Mouse (Mus musculus) neural tube, embryonic 14.5 days (tissue): ENCODE measurements around the gene Sctr. TPM values are rescaled to one million over a fixed set of nuclear protein-coding genes. Genes with fewer than 3 reads are reported as not detected.
A peak's percentile ranks its signal among the peaks of the same experiment; 100 is the strongest.

ENCODE experiments used
- ATAC-seq: fragments of 200-750 bp; cut with Nextera tagmentation; 2 replicates; pipeline ENCODE4 v1.8.0; 2017; ENCODE audit warnings: low read depth, mild to moderate bottlenecking, moderate TSS enrichment, moderate library complexity
- H3K27ac ChIP-seq: fragments of 300-500 bp; sonication (generic); 2 replicates; pipeline ENCODE4 v1.5.1; 2014; ENCODE audit warnings: low read depth, mild to moderate bottlenecking, control low read depth, low read length, moderate library complexity, mixed read lengths
- H3K27me3 ChIP-seq: fragments of 300-500 bp; sonication (generic); 2 replicates; pipeline ENCODE4 v1.6.1; 2014; ENCODE audit warnings: low read length; ENCODE audit not compliant: control insufficient read depth, insufficient read depth
- H3K36me3 ChIP-seq: fragments of 300-500 bp; sonication (generic); 2 replicates; pipeline ENCODE4 v1.6.1; 2014; ENCODE audit warnings: low read length, mixed read lengths; ENCODE audit not compliant: control insufficient read depth, insufficient read depth
- H3K4me1 ChIP-seq: fragments of 300-500 bp; sonication (generic); 2 replicates; pipeline ENCODE4 v1.6.1; 2014; ENCODE audit warnings: low read length; ENCODE audit not compliant: control insufficient read depth, insufficient read depth
- H3K4me2 ChIP-seq: fragments of 300-500 bp; sonication (generic); 2 replicates; pipeline ENCODE4 v1.6.1; 2014; ENCODE audit warnings: mild to moderate bottlenecking, low read depth, low read length, control low read depth
- H3K4me3 ChIP-seq: fragments of 300-500 bp; sonication (generic); 2 replicates; pipeline ENCODE4 v1.5.1; 2014; ENCODE audit warnings: low read depth, low read length, control low read depth, mixed read lengths
- H3K9ac ChIP-seq: fragments of 300-500 bp; sonication (generic); replicated peaks from 2 replicates; pipeline ENCODE4 v1.6.1; 2014; ENCODE audit warnings: low read depth, mild to moderate bottlenecking, control low read depth, low read length, mixed read lengths
- H3K9me3 ChIP-seq: fragments of 300-500 bp; sonication (generic); 2 replicates; pipeline ENCODE4 v1.6.1; 2016; ENCODE audit warnings: low read length; ENCODE audit not compliant: control insufficient read depth
- WGBS: fragments of 180-500 bp; shearing (Covaris S2); extraction: QIAGEN DNeasy Blood & Tissue Kit; methylation state at CpG from one replicate; pipeline ENCODE4 v1.1.7; 2014; 5-methylcytosine and 5-hydroxymethylcytosine counted together
- polyA plus RNA-seq: library from polyadenylated mRNA; unstranded; fragments of >200 nt; fragmentation: Nextera tagmentation; extraction: Ambion mirVana; gene quantifications from 2 replicates; pipeline ENCODE4 v1.2.1, GENCODE M21; 2014

Gene Sctr
- polyA plus RNA-seq, 1 experiment from 2014 or later, result 0.66 TPM

DNA sequence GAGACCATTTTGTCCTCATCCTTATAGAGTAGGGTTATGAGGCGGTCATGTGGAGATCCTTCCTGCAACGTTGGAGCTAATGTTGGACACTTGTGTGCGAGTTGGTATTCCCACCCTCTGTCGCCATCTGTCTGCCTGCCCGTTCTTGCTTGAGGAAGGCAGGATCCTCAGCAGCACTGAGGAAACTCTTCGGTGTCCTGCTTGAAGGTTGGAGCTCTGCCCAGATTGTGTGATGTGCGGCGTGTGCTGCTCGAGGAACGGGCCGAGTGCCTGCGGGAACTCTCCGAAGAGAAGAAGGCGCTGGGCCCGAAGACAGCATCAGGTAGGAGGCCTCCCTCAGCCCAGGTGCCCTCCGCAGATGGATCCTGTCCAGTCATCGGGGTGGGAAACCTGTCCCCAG lies 15.3 kb downstream of the Sctr start:
- Histone ChIP-seq H3K27ac (no peak overlapping the region), H3K4me2 (no peak overlapping the region), H3K27me3 (no peaks in the 10 kb centered on the region), H3K4me3 (no peak overlapping the region), H3K4me1 (no peaks in the 10 kb centered on the region), H3K9ac (no peak overlapping the region), H3K36me3 (no peaks in the 10 kb centered on the region), H3K9me3 (no peaks in the 10 kb centered on the region)
- no peak for ATAC-seq
- 95% methylated on average over 17 of the region's 17 CpGs for WGBS

DNA sequence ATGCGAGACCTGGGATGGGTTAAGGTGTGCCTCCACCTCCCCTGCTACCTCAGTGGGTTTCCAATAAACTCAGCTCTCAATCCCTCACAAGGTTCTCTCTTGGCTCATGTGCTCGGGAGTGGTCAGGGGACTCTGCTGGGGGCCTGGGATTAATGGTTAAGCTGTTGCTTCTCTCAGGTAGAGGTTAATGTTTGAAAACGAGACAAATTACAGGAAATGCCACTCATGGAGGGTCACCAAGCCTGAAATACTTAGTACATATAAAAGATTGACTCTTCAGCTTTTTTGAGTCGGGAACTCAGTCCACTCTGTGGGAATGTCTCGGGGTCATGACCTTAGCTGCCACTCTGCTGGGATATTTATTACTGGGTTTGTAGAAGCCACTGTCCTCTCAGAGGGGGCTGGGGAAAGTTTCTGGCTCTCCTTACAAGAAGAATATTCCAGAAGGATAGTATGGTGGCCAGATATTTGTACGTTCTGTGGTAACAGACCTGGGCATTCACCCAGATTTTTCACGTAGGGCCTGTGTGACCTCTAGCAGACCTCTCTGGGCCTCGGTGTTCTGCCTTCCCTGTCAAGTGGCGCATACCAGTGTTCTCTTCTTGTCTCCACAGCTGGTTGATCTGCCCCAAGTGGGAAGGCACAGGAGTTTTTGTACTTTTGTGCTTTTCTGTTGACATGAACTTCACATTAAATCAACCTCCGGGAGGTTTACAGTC lies 17.8 kb downstream of the Sctr start:
- H3K9ac ChIP-seq, result no peak overlapping the region
- H3K27ac ChIP-seq, result no peak overlapping the region
- 60% methylated on average over 10 of the region's 10 CpGs for WGBS
- H3K27me3 ChIP-seq, result no peaks in the 10 kb centered on the region
- no peak overlapping the region for H3K4me2 ChIP-seq
- no peaks in the 10 kb centered on the region for H3K36me3 ChIP-seq
- no peak for ATAC-seq
- H3K4me1 ChIP-seq, result no peaks in the 10 kb centered on the region
- no peak overlapping the region for H3K4me3 ChIP-seq
- H3K9me3 ChIP-seq, result no peaks in the 10 kb centered on the region

DNA sequence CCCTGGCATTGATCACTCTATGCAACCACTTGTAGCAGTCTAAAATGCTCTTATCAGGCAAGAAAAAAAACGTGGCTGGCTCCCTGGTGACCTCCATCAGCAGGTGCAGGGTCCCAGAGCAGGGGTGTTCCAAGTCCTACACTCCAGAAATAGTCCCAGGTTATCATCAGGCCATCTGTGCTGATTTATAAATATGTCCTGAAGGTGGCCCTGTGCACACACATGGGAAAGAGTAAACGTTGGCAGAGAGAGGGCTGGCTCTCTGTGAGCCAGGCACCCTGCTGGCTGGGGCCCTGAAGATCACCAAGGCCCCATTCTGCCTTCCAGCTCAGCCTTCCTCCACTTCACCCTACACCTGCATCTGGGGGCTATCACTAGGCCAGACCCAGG lies 18.4 kb downstream of the Sctr start:
- Histone ChIP-seq H3K4me2 (no peak overlapping the region), H3K9me3 (no peaks in the 10 kb centered on the region), H3K9ac (no peak overlapping the region), H3K27ac (no peak overlapping the region), H3K4me3 (no peak overlapping the region), H3K27me3 (no peaks in the 10 kb centered on the region), H3K4me1 (no peaks in the 10 kb centered on the region), H3K36me3 (no peaks in the 10 kb centered on the region)
- WGBS, result 35% methylated on average over 2 of the region's 2 CpGs
- no peak for ATAC-seq

DNA sequence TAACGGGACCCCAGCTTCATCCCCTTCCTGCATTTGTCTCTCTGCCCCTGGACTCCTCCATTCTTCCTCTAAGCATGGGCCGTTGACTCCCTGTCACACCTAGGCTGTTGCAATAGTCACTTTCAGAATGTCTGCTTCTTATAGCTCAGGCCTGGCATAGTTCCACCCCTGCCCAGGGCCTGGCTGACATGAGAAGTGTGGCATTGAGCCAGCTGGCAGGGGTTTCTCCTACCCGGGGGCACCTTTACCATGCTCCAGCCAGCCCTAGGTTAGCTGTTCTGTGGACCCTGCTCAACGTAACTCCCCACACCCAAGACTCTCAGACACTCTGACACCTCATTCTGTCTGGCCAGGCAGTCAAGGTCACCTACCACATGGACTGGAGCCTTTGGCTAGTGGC lies 21.0 kb downstream of the Sctr start:
- ATAC-seq, result peak; percentile 33; the same call in 1 of the 2 replicates
- no peak overlapping the region for H3K4me2 ChIP-seq
- WGBS, result 70% methylated on average over 4 of the region's 4 CpGs
- H3K4me1 ChIP-seq, result no peaks in the 10 kb centered on the region
- H3K36me3 ChIP-seq, result no peaks in the 10 kb centered on the region
- H3K9me3 ChIP-seq, result no peaks in the 10 kb centered on the region
- no peak overlapping the region for H3K27ac ChIP-seq
- no peak overlapping the region for H3K4me3 ChIP-seq
- no peak overlapping the region for H3K9ac ChIP-seq
- H3K27me3 ChIP-seq, result no peaks in the 10 kb centered on the region

DNA sequence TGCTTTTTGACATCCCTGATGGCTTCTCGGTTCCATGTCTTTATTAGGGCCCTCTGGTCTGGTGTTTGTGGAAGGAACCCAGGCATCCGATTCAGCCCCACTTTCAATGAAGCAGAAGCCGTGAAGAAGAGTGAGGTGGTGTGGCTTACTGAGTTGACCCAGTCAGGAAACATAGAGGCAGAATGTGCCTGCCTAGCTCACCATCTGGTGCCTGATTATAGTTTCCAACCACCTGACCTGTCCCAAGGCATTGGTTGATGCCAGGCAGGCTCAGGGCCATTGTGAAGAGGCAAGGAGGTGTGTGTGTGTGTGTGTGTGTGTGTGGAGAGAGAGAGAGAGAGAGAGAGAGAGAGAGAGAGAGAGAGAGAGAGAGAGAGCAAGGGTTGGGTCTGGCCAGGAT lies 23.8 kb downstream of the Sctr start:
- Histone ChIP-seq H3K27me3 (no peaks in the 10 kb centered on the region), H3K9ac (no peak overlapping the region), H3K4me3 (no peak overlapping the region), H3K4me1 (no peaks in the 10 kb centered on the region), H3K4me2 (no peak overlapping the region), H3K9me3 (no peaks in the 10 kb centered on the region), H3K27ac (no peak overlapping the region), H3K36me3 (no peaks in the 10 kb centered on the region)
- 89% methylated on average over 3 of the region's 3 CpGs for WGBS
- no peak for ATAC-seq

DNA sequence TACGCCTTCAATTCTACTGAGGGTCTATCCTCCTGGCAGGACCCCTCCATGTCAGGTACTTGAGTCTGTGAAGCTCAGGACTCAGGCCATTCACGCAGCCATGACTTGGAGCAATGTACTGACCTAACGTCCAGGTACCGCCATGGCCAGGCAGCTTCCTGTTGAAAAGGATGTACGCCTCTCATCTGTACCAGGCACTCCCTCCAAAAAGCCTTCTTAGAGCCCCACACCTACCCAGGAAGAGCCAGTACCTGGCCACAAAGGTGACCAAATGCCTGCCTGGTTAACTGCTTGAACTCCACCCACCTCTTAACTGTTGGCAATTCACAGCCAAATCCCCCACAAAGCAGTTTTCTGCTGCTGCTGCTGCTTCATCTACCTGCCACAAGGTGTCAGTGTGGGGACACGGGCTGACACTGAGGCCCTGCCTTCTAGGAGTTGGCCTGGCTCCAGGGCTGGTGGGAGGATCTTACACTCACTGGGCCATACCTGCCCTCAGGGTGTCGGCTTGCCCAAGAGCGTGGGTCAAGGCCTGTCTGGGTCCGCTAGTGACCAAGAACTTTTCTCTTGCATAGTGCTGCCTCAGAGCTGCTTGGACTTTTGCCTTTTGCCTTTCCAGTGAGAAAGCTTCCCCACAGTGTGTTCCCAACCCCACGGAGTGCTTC lies 26.2 kb downstream of the Sctr start:
- no peak overlapping the region for H3K4me3 ChIP-seq
- 51% methylated on average over 10 of the region's 10 CpGs for WGBS

DNA sequence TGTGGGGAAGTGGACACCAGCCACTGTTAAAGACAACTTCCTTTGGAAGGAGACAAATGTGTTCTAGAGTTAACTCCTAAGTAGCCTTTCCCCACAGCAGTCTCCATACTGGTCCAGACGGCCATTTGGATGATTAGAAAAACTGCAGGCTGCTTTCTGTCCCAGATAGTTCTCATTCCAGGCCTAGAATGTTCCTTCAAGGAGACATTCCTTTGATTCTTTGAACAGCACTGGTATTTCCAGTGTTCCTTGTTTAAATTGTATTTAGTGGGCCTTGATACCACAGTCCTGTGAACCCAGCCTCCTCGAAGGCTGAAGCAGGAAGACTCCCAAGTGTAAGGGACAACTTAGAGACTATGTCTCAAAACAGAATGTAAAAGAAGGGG lies 26.8 kb downstream of the Sctr start:
- WGBS, result 94% methylated on average over 2 of the region's 2 CpGs
- no peak for ATAC-seq

More for the DNA sequence above, 26.2 kb downstream of the Sctr start:
- no peak overlapping the region for H3K9ac ChIP-seq
- no peaks in the 10 kb centered on the region for H3K36me3 ChIP-seq
- no peak overlapping the region for H3K4me2 ChIP-seq
- H3K4me1 ChIP-seq, result no peaks in the 10 kb centered on the region
- ATAC-seq, result peak; percentile 80; the same call in 1 of the 2 replicates
- no peaks in the 10 kb centered on the region for H3K27me3 ChIP-seq
- H3K27ac ChIP-seq, result no peak overlapping the region
- H3K9me3 ChIP-seq, result no peaks in the 10 kb centered on the region

DNA sequence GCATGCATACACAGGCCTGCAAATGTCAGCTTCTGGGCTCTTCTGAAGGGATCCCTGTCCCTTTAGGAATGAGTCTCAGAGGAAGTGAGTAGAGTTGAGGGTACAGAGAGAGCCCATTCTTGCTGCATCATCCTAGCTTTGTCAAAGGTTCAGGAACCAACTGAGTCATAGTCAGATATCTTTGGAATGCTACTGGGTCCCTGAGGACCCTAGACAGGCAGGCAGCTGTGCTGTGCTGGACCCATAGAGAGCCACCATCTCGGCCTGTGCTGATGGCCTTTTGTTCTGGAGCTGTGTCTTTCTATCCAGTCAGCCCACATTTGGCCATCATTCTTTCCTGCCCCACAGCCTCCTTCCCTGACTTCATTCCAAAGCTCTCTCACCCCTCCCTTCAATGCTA lies 28.1 kb downstream of the Sctr start:
- Histone ChIP-seq H3K4me2 (no peak overlapping the region), H3K9me3 (no peaks in the 10 kb centered on the region), H3K27me3 (no peaks in the 10 kb centered on the region), H3K27ac (no peak overlapping the region), H3K4me3 (no peak overlapping the region), H3K9ac (no peak overlapping the region), H3K4me1 (no peaks in the 10 kb centered on the region), H3K36me3 (no peaks in the 10 kb centered on the region)
- WGBS, result 38% methylated on average over 1 of the region's 1 CpGs
- ATAC-seq, result no peak

More for the DNA sequence above, 26.8 kb downstream of the Sctr start:
- no peak overlapping the region for H3K27ac ChIP-seq
- H3K4me3 ChIP-seq, result no peak overlapping the region
- no peak overlapping the region for H3K9ac ChIP-seq
- H3K4me2 ChIP-seq, result no peak overlapping the region
- no peaks in the 10 kb centered on the region for H3K27me3 ChIP-seq
- no peaks in the 10 kb centered on the region for H3K36me3 ChIP-seq
- no peaks in the 10 kb centered on the region for H3K4me1 ChIP-seq
- H3K9me3 ChIP-seq, result no peaks in the 10 kb centered on the region

DNA sequence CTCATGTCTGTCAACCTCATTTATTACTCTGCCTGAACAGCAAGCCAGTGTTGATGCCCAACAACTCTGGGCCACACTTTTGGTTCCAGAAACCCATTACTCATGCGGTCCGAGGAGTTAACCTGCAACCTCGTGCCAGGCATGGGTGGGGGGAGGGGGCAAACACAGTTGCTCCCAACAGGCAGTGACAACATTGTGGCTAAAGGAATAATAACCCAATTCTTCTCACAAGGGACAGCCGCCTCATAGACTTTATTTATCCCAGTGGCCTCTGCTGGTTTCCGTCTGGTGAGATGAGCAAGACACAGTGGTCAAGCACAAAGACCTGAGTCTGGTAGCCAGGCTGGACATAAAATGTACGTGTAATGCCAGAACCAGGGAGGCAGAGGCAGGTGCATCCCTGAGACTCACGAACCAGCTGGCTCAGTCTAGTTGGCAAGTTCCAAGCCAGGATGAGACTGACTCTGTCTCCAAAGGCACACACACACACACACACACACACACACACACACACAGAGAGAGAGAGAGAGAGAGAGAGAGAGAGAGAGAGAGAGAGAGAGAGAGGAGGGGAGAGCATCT lies 28.9 kb downstream of the Sctr start:
- Histone ChIP-seq H3K9me3 (no peaks in the 10 kb centered on the region), H3K36me3 (no peaks in the 10 kb centered on the region), H3K27ac (no peak overlapping the region), H3K4me3 (no peak overlapping the region), H3K4me2 (no peak overlapping the region), H3K9ac (no peak overlapping the region), H3K27me3 (no peaks in the 10 kb centered on the region), H3K4me1 (no peaks in the 10 kb centered on the region)
- WGBS, result 76% methylated on average over 7 of the region's 7 CpGs
- ATAC-seq, result no peak
